Mouse (Mus musculus) liver, embryonic 13.5 days (tissue): ENCODE measurements around the gene Pum2. TPM values are rescaled to one million over a fixed set of nuclear protein-coding genes. Genes with fewer than 3 reads are reported as not detected.

Source experiments
- ATAC-seq: fragments of 200-750 bp; cut with Nextera tagmentation; 2 replicates; pipeline ENCODE4 v1.8.0; 2017; ENCODE audit warnings: low read depth, mild to moderate bottlenecking, moderate number of reproducible peaks, moderate library complexity
- DNase-seq: peaks from one replicate; pipeline ENCODE4 v3.0.0; 2022
- H3K27ac ChIP-seq: fragments of 300-500 bp; sonication (generic); 2 replicates; pipeline ENCODE4 v1.5.1; 2015; ENCODE audit warnings: moderate library complexity, mild to moderate bottlenecking, inconsistent platforms
- H3K27me3 ChIP-seq: fragments of 300-500 bp; sonication (generic); 2 replicates; pipeline ENCODE4 v1.6.1; 2015; ENCODE audit warnings: mild to moderate bottlenecking, inconsistent platforms
- H3K36me3 ChIP-seq: fragments of 300-500 bp; sonication (generic); 2 replicates; pipeline ENCODE4 v1.6.1; 2015; ENCODE audit warnings: mild to moderate bottlenecking, inconsistent platforms
- H3K4me1 ChIP-seq: fragments of 300-500 bp; sonication (generic); replicated peaks from 2 replicates; pipeline ENCODE4 v1.6.1; 2015; ENCODE audit warnings: inconsistent platforms
- H3K4me2 ChIP-seq: fragments of 300-500 bp; sonication (generic); 2 replicates; pipeline ENCODE4 v1.6.1; 2015; ENCODE audit warnings: inconsistent platforms, mild to moderate bottlenecking, moderate library complexity
- H3K4me3 ChIP-seq: fragments of 300-500 bp; sonication (generic); replicated peaks from 2 replicates; pipeline ENCODE4 v1.5.1; 2015; ENCODE audit warnings: mild to moderate bottlenecking, inconsistent platforms
- H3K9ac ChIP-seq: fragments of 300-500 bp; sonication (generic); 2 replicates; pipeline ENCODE4 v1.6.1; 2015; ENCODE audit warnings: mild to moderate bottlenecking, inconsistent platforms
- H3K9me3 ChIP-seq: fragments of 300-500 bp; sonication (generic); replicated peaks from 2 replicates; pipeline ENCODE4 v1.6.1; 2016; ENCODE audit warnings: inconsistent platforms
- WGBS: fragments of 180-500 bp; shearing (Covaris S2); methylation state at CpG from one replicate; pipeline ENCODE4 v1.1.7; 2015; ENCODE audit not compliant: insufficient replicate concordance; 5-methylcytosine and 5-hydroxymethylcytosine counted together
- polyA plus RNA-seq: library from polyadenylated mRNA; unstranded; fragments of >200 nt; fragmentation: Nextera tagmentation; extraction: Ambion mirVana; gene quantifications from 2 replicates; pipeline ENCODE4 v1.2.1, GENCODE M21; 2015

Pum2 gene
- polyA plus RNA-seq, 1 experiment from 2014 or later = 18.0 TPM

DNA sequence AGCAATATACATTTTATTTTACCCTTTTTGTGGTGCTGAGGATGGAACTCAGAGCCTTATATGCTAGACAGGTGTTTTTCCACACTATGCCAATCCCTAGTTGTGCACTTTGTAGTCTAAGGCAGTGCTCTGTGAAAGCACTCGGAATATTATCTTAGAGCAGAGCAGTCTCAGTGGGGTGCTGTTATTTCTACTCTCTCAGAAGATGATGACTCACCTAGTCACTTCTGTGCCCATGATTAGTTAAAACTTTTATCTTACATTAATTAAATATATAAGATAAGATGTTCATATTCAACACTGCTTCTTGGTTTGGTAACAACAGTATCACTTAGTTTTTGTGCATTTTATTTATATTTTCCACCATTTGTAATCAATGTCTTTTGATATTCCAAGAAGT lies 30.1 kb downstream of the Pum2 start:
- H3K27ac ChIP-seq = no peak overlapping the region
- H3K9ac ChIP-seq = no peak overlapping the region
- WGBS = 63% methylated on average over 1 of the region's 1 CpGs
- ATAC-seq (no peak), DNase-seq (no peak)
- H3K27me3 ChIP-seq = no peaks in the 10 kb centered on the region
- peaks cover 3% of the 10 kb centered on the region; the same call in 1 of the 2 replicates for H3K4me1 ChIP-seq
- no peak overlapping the region for H3K4me2 ChIP-seq
- no peaks in the 10 kb centered on the region for H3K9me3 ChIP-seq
- H3K4me3 ChIP-seq = no peak overlapping the region
- H3K36me3 ChIP-seq = peaks cover 47% of the 10 kb centered on the region

DNA sequence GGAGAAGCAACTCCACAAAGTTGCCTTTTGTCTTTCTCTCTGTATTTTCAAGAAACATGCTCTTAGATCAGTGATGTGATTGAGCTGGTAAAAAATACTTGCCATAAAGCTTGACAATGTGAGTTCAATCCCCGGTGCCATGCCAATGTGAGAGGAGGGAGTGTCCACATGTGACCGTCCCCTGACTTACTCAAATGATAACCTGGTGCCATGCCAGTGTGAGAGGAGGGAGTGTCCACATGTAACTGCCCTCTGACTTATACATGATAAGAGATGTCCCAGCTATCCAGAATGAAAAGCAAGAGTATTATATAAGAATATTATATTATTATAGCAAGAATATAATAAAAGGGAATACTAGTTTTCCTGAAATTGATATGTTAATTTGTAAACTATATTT lies 34.9 kb downstream of the Pum2 start:
- DNase-seq = no peak
- 59% methylated on average over 2 of the region's 2 CpGs for WGBS

DNA sequence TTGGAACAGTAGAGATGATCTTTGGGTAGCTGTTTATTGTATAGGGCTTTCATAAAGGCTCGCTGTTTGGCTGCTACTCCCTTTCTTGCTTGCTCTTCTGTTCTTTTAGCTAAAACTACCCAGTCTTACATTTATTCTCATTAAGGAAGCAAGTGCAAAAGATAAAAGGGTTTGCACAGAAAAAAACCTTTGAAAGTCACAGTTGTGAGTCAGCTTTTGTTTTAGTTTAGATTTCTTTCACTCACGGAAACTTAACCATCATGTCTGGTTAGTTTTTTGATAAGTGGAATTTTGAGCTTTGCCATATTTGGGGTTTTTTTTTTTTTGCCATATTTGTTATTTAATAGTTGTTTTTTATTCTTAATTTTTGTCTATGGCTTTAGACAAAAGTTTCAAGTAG lies 38.7 kb downstream of the Pum2 start:
- Histone ChIP-seq H3K36me3 (peaks cover 39% of the 10 kb centered on the region), H3K9ac (no peak overlapping the region), H3K27ac (no peak overlapping the region), H3K4me1 (peaks cover 7% of the 10 kb centered on the region), H3K9me3 (no peaks in the 10 kb centered on the region), H3K4me3 (no peak overlapping the region), H3K27me3 (no peaks in the 10 kb centered on the region), H3K4me2 (no peak overlapping the region)
- no peak for DNase-seq
- ATAC-seq = no peak
- 79% methylated on average over 2 of the region's 2 CpGs for WGBS

More for the DNA sequence above, 34.9 kb downstream of the Pum2 start:
- Histone ChIP-seq H3K4me3 (no peak overlapping the region), H3K9me3 (no peaks in the 10 kb centered on the region), H3K4me2 (no peak overlapping the region), H3K4me1 (peaks cover 3% of the 10 kb centered on the region; the same call in 1 of the 2 replicates), H3K27me3 (no peaks in the 10 kb centered on the region), H3K27ac (no peak overlapping the region), H3K36me3 (peaks cover 48% of the 10 kb centered on the region), H3K9ac (no peak overlapping the region)
- ATAC-seq = peak; percentile 61; the same call in 1 of the 2 replicates

DNA sequence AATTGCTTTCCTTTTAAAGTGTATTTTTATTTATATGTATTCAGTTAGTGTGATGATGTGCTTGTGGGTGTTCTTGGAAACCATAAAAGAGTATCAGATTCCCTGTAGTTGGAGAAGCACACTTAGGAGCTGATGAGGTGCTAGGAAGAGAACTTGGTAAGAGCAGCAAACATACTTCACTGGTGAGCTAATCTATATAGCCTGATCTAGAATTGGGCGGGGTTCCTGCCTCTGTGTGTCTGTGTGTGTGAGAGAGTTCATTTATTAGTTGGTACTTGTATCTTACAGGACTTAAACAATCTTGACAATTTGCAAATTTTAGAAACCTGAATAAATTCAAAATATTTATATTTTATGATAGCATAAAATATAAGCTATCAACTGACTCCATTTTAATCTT lies 42.2 kb downstream of the Pum2 start:
- no peak overlapping the region for H3K9ac ChIP-seq
- 64% methylated on average over 1 of the region's 1 CpGs for WGBS
- H3K27ac ChIP-seq = no peak overlapping the region
- peak; percentile 67; the same call in 1 of the 2 replicates for ATAC-seq
- H3K4me2 ChIP-seq = no peak overlapping the region
- H3K36me3 ChIP-seq = peaks cover 34% of the 10 kb centered on the region
- H3K9me3 ChIP-seq = no peaks in the 10 kb centered on the region
- H3K27me3 ChIP-seq = no peaks in the 10 kb centered on the region
- peak; percentile 11 for DNase-seq
- H3K4me3 ChIP-seq = no peak overlapping the region
- H3K4me1 ChIP-seq = peaks cover 3% of the 10 kb centered on the region

DNA sequence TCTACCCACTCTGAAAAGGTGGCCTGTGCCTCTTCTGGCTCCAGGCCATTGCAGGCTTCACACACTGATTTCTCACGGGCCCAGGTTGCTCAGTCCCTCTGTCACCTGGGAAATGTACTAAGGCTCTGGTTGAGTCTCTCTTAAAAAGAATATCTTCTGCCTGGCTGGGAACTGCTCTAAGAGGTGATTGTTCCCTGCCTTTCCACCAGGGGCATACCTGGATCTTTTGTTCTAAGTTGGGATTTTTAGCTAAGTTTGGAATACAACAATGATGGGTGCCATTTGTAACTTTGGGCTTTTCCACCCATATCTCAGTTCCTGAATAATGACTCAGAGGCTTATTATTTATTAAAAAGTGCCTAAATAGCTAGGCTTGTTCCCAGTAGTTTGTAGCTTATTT lies 53.0 kb downstream of the Pum2 start:
- DNase-seq (no peak), ATAC-seq (no peak)
- Histone ChIP-seq H3K9me3 (no peaks in the 10 kb centered on the region), H3K9ac (no peak overlapping the region), H3K27ac (0 out of 2 replicates have a peak overlapping the region, but pooled peaks have one; percentile 3), H3K4me3 (no peak overlapping the region), H3K27me3 (no peaks in the 10 kb centered on the region), H3K4me1 (no peaks in the 10 kb centered on the region), H3K36me3 (peaks cover 64% of the 10 kb centered on the region), H3K4me2 (no peak overlapping the region)
- WGBS = 89% methylated on average over 1 of the region's 1 CpGs

DNA sequence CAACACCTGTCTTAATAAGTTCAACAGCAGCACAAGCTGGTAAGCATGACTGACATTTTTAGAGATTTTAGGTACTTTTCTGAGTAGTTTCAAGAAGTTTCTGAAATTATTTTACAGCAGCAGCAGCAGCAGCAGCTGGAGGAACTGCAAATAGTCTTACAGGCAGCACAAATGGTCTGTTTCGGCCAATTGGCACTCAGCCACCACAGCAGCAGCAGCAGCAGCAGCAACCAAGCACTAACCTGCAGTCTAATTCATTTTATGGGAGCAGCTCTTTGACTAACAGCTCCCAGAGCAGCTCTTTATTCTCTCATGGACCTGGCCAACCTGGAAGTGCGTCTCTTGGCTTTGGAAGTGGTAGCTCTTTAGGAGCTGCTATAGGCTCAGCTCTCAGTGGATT lies 54.8 kb downstream of the Pum2 start:
- H3K9ac ChIP-seq = no peak overlapping the region
- no peak overlapping the region for H3K4me3 ChIP-seq
- H3K4me1 ChIP-seq = no peaks in the 10 kb centered on the region
- ATAC-seq (no peak), DNase-seq (no peak)
- H3K36me3 ChIP-seq = peaks cover 53% of the 10 kb centered on the region
- WGBS = 91% methylated on average over 2 of the region's 2 CpGs
- no peaks in the 10 kb centered on the region for H3K27me3 ChIP-seq
- H3K9me3 ChIP-seq = no peaks in the 10 kb centered on the region
- no peak overlapping the region for H3K4me2 ChIP-seq
- no peak overlapping the region for H3K27ac ChIP-seq

DNA sequence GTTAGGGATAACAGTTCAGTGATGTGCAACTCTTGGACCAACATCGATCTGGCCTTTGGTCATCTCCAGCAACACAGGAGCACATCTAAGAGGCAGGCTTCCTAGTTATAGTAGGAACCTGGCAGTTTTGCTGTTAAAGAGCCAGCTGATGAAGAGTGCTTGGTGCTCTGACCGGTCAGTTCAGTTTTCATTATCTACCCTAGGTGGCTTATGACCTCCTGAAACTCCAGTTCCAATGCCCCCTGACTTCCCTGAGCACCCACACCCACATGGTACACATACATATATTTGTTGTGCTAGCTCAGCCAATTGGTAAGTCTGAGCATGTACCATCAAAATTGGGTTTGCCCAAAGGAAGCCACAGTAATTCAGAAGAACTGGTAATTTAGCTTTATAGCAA lies 79.7 kb downstream of the Pum2 start:
- no peaks in the 10 kb centered on the region for H3K9me3 ChIP-seq
- H3K9ac ChIP-seq = no peak overlapping the region
- H3K36me3 ChIP-seq = peaks cover 60% of the 10 kb centered on the region
- H3K27ac ChIP-seq = no peak overlapping the region
- H3K27me3 ChIP-seq = no peaks in the 10 kb centered on the region
- H3K4me2 ChIP-seq = no peak overlapping the region
- H3K4me3 ChIP-seq = no peak overlapping the region
- no peaks in the 10 kb centered on the region for H3K4me1 ChIP-seq
- ATAC-seq (no peak), DNase-seq (no peak)
- 89% methylated on average over 2 of the region's 2 CpGs for WGBS

DNA sequence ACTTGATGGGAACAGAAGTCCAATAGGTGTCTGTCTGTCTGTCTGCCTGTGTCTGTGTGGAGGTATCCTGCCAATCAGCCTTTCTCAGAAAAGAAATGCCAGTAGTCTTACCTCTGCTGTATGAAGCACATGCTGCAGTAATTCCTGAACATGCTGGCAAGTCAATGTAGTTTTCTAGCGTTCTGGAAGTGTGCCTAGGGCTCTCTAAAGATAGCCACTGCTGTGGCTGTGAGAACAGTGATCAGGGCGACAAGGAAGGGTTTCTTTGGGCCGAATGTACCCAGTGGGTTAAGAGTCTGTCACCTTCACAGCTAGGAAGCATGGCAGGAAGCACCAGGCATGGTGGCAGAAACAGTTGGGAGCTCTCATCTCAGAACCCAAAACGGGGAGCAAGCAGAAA lies 80.2 kb downstream of the Pum2 start:
- Histone ChIP-seq H3K36me3 (peaks cover 56% of the 10 kb centered on the region), H3K4me2 (no peak overlapping the region), H3K27me3 (no peaks in the 10 kb centered on the region), H3K9me3 (no peaks in the 10 kb centered on the region), H3K9ac (no peak overlapping the region), H3K27ac (no peak overlapping the region), H3K4me1 (no peaks in the 10 kb centered on the region), H3K4me3 (no peak overlapping the region)
- WGBS = 76% methylated on average over 4 of the region's 4 CpGs
- ATAC-seq = no peak
- no peak for DNase-seq

DNA sequence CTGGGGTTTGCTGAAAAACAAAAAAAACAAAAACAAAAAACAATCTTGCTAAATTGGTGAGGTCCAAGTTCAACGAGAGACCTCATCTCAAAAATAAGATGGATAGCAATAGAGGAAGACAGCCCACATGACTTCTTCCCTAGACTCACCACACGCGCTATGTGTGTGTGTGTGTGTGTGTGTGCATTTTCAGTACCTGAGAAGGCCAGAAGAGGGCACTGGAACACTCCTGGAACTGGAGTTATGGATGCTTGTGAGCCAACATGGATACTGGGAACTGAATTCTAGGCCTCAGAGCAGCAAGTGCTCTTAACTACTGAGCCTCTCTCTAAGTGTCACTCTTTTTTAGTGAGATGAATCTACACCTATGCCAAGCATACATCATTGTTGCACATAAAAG lies 84.1 kb downstream of the Pum2 start:
- H3K27ac ChIP-seq = no peak overlapping the region
- ATAC-seq (no peak), DNase-seq (no peak)
- no peaks in the 10 kb centered on the region for H3K4me1 ChIP-seq
- H3K9ac ChIP-seq = no peak overlapping the region
- 89% methylated on average over 3 of the region's 3 CpGs for WGBS
- H3K4me3 ChIP-seq = no peak overlapping the region
- H3K9me3 ChIP-seq = no peaks in the 10 kb centered on the region
- H3K4me2 ChIP-seq = no peak overlapping the region
- H3K36me3 ChIP-seq = peaks cover 29% of the 10 kb centered on the region
- H3K27me3 ChIP-seq = no peaks in the 10 kb centered on the region

DNA sequence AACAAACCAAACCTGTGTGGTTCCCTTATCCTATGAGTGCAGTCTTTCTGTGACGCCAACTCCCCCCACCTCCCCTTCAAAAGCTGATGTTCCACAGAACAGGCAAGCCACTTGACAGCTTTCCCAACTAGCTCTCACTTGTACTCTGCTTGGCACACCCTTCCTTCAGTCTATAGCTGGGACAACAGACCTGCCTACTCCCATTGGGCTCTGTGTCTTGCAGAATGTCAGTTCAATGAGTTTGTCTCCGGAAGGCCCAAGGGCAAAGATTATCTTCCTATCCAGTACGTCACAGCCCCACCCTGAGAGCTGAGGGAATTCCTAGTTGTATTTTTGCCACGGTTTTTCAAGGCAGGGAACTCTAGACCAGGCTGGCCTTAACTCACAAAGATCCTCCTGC lies 85.2 kb downstream of the Pum2 start:
- Histone ChIP-seq H3K9ac (no peak overlapping the region), H3K27ac (no peak overlapping the region), H3K4me2 (no peak overlapping the region), H3K4me1 (no peaks in the 10 kb centered on the region), H3K9me3 (no peaks in the 10 kb centered on the region), H3K27me3 (no peaks in the 10 kb centered on the region), H3K36me3 (peaks cover 20% of the 10 kb centered on the region), H3K4me3 (no peak overlapping the region)
- no peak for ATAC-seq
- no peak for DNase-seq
- 55% methylated on average over 4 of the region's 4 CpGs for WGBS

DNA sequence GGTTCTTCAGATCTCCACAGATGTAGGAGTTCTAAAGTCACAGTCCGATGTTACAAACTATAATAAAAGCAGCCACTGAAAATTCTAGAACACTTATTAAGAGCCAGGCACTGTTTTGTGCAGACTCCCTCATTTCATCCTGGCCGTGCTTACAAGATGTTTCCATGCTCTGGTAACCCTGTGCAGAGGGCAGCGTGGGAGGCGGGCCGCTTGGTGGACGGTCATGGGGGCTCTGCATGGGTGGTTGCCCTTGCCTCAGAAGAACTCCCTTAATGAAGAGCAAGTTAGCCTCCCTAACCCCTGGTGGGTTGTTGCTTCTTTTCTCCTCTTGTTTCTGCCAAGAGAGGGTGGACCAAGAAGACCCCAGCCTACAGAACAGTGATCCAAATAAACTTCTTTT lies 85.8 kb downstream of the Pum2 start:
- Histone ChIP-seq H3K27ac (no peak overlapping the region), H3K9ac (no peak overlapping the region), H3K27me3 (no peaks in the 10 kb centered on the region), H3K4me1 (no peaks in the 10 kb centered on the region), H3K9me3 (no peaks in the 10 kb centered on the region), H3K4me3 (no peak overlapping the region), H3K4me2 (no peak overlapping the region), H3K36me3 (peaks cover 13% of the 10 kb centered on the region)
- DNase-seq (no peak), ATAC-seq (no peak)
- 80% methylated on average over 6 of the region's 6 CpGs for WGBS

DNA sequence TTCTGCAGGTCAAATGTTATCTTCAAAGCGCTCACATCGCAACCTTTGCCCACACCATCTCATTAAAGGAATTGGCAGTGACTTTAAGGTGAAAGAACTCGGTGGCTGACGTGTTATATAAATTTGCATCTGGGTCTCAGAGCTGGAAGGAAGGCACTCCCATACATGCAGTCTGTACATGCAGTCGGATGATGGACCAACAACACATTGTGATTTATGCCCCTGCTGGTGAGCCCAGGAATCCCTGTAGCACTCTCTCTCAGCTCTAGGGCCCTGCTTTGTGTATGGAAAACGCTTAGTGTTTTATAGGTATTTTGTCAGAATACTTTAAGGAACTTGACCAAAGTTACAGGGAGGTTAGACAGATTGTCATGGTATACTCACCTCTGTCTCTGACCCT lies 86.6 kb downstream of the Pum2 start:
- DNase-seq (no peak), ATAC-seq (no peak)
- Histone ChIP-seq H3K4me3 (no peak overlapping the region), H3K36me3 (peaks cover 7% of the 10 kb centered on the region; the same call in 1 of the 2 replicates), H3K9me3 (no peaks in the 10 kb centered on the region), H3K27ac (no peak overlapping the region), H3K4me2 (no peak overlapping the region), H3K4me1 (no peaks in the 10 kb centered on the region), H3K9ac (no peak overlapping the region), H3K27me3 (no peaks in the 10 kb centered on the region)
- 67% methylated on average over 6 of the region's 6 CpGs for WGBS
